ENCODE assay signal across 23 mouse cellular contexts in the genomic region with DNA sequence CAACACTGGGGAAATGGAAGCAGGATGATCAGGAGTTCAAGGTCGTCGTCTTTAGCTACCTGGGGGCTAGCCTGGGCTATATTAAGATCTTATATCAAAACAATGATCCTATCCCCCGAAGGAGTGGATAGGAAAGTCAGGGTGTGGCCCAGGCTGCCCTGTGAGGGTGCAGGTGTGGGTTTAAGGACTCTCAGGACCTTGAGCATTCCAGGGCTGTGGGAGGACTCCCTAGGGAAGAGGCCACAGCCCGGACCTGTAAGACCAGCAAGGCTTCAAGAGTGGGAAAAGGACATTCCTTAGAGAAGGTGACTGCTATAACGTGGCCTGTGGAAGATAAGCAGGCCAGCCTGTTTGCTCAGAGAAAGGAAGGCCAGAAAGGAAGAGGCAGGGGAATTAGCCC. TPM values are rescaled to one million over a fixed set of nuclear protein-coding genes. Genes with fewer than 3 reads are reported as not detected.
A peak's percentile ranks its signal among the peaks of the same experiment; 100 is the strongest.
DNase-seq lines count a peak whose midpoint lies in the region; ATAC-seq and TF ChIP-seq lines count a peak whose summit lies in the region.
"Had no signal": no experiment of that assay in that cellular context is flagged by ENCODE, and none has a peak within 500 bp of the region (broad histone marks: within the 10 kb centered on the region; RNA-seq: fewer than 3 reads in every experiment).

No protein-coding gene starts in this region.

- H3K27me3 ChIP-seq in kidney, embryonic 14.5 days (ENCODE audit: control insufficient read depth, insufficient read depth, low read length): peaks cover 20% of the 10 kb centered on the region
- no peaks in the 10 kb centered on the region for H3K27me3 ChIP-seq in lung, postnatal 0 days (replicated peaks; ENCODE audit: insufficient read depth, low read length)
- peaks cover 15% of the 10 kb centered on the region for H3K27me3 ChIP-seq in intestine, embryonic 14.5 days (replicated peaks; ENCODE audit: control insufficient read depth, insufficient read depth, low read length)
- H3K27me3 ChIP-seq: Patski had no signal

- peaks cover 12% of the 10 kb centered on the region; the same call in 1 of the 2 replicates for H3K4me1 ChIP-seq in kidney, embryonic 14.5 days (ENCODE audit: control insufficient read depth, insufficient read depth, low read length)
- peaks cover 9% of the 10 kb centered on the region; the same call in 1 of the 2 replicates for H3K4me1 ChIP-seq in lung, postnatal 0 days (ENCODE audit: insufficient read depth, low read depth, low read length)
- peaks cover 16% of the 10 kb centered on the region for H3K4me1 ChIP-seq in intestine, embryonic 14.5 days (replicated peaks; ENCODE audit: control insufficient read depth, insufficient read depth, low read length)

- peak overlapping the region; percentile 31; the same call in 1 of the 2 replicates for H3K9ac ChIP-seq in kidney, embryonic 14.5 days (ENCODE audit: low read depth, low read length)
- no peak overlapping the region for H3K9ac ChIP-seq in lung, postnatal 0 days (replicated peaks; ENCODE audit: low read depth)
- H3K9ac ChIP-seq in intestine, embryonic 14.5 days (ENCODE audit: low read length): no peak overlapping the region
- H3K9ac ChIP-seq: forebrain, embryonic 12.5 days; hindbrain, embryonic 13.5 days; midbrain, embryonic 12.5 days had no signal

- peak; percentile 76 for TF ChIP-seq EP300 in lung, postnatal 0 days (IDR thresholded peaks at IDR 0.05)

- no peak for TF ChIP-seq CTCF in lung, postnatal 0 days (IDR thresholded peaks at IDR 0.05)

- WGBS in kidney, embryonic 14.5 days: 73% methylated on average over 5 of the region's 5 CpGs
- 47% methylated on average over 5 of the region's 5 CpGs for WGBS in lung, postnatal 0 days
- 62% methylated on average over 5 of the region's 5 CpGs for WGBS in intestine, embryonic 14.5 days

- peak overlapping the region; percentile 37; the same call in 1 of the 2 replicates for H3K4me3 ChIP-seq in kidney, embryonic 14.5 days (ENCODE audit: low read length)
- H3K4me3 ChIP-seq in lung, postnatal 0 days (ENCODE audit: low read depth, low read length): no peak overlapping the region
- H3K4me3 ChIP-seq in intestine, embryonic 14.5 days (ENCODE audit: low read depth, low read length): 0 out of 2 replicates have a peak overlapping the region, but pooled peaks have one; percentile 41
- H3K4me3 ChIP-seq: forebrain, embryonic 12.5 days; gastrocnemius, adult 2 months; hindbrain, embryonic 13.5 days; midbrain, embryonic 12.5 days had no signal

- H3K9me3 ChIP-seq in kidney, embryonic 14.5 days (ENCODE audit: control insufficient read depth, low read length): no peaks in the 10 kb centered on the region
- no peaks in the 10 kb centered on the region for H3K9me3 ChIP-seq in lung, postnatal 0 days (ENCODE audit: low read length)
- H3K9me3 ChIP-seq in intestine, embryonic 14.5 days (ENCODE audit: control insufficient read depth, low read length): no peaks in the 10 kb centered on the region
- H3K9me3 ChIP-seq: forebrain, embryonic 12.5 days; hindbrain, embryonic 13.5 days; midbrain, embryonic 12.5 days had no signal

- peak overlapping the region; percentile 31; the same call in 1 of the 2 replicates for H3K4me2 ChIP-seq in kidney, embryonic 14.5 days (replicated peaks; ENCODE audit: low read depth, low read length)
- H3K4me2 ChIP-seq in lung, postnatal 0 days (replicated peaks; ENCODE audit: low read depth, low read length): no peak overlapping the region
- peak overlapping the region; percentile 37 for H3K4me2 ChIP-seq in intestine, embryonic 14.5 days (ENCODE audit: low read length)
- H3K4me2 ChIP-seq: forebrain, embryonic 12.5 days; heart, embryonic 11.5 days; hindbrain, embryonic 13.5 days; midbrain, embryonic 12.5 days had no signal

- no peak for DNase-seq in kidney, postnatal 25 days
- peak; percentile 62 for DNase-seq in lung, postnatal 0 days (ENCODE audit: low spot score)
- DNase-seq in lung, postnatal 4 days: no peak
- no peak for DNase-seq in intestine, embryonic 14.5 days (ENCODE audit: low spot score)
- DNase-seq in cerebellum, adult 9-10 months: no peak
- DNase-seq in Muller cell, postnatal 12 days (ENCODE audit: inconsistent ontology term): no peak
- DNase-seq: adrenal gland, postnatal 25 days; cerebellum, adult 11 months; cerebellum, postnatal 25 days; gastrocnemius, adult 2 months; layer of hippocampus, postnatal 36 days; left cerebral cortex, postnatal 4 days; liver; retina, postnatal 1 day; thymus, postnatal 25 days had no signal

- no peaks in the 10 kb centered on the region for H3K36me3 ChIP-seq in kidney, embryonic 14.5 days (ENCODE audit: control insufficient read depth, insufficient read depth, low read length)
- H3K36me3 ChIP-seq in lung, postnatal 0 days (ENCODE audit: insufficient read depth, low read length): no peaks in the 10 kb centered on the region
- H3K36me3 ChIP-seq in intestine, embryonic 14.5 days (ENCODE audit: control insufficient read depth, insufficient read depth, low read length): no peaks in the 10 kb centered on the region
- H3K36me3 ChIP-seq: forebrain, embryonic 12.5 days; hindbrain, embryonic 13.5 days; midbrain, embryonic 12.5 days had no signal

- no peak overlapping the region for H3K27ac ChIP-seq in kidney, embryonic 14.5 days (ENCODE audit: low read depth, low read length)
- peak overlapping the region; percentile 80; the same call in 1 of the 2 replicates for H3K27ac ChIP-seq in lung, postnatal 0 days (ENCODE audit: low read length)
- 0 out of 2 replicates have a peak overlapping the region, but pooled peaks have one; percentile 4 for H3K27ac ChIP-seq in intestine, embryonic 14.5 days (ENCODE audit: low read depth)
- H3K27ac ChIP-seq: forebrain, embryonic 12.5 days; gastrocnemius, adult 2 months; hindbrain, embryonic 13.5 days; midbrain, embryonic 12.5 days had no signal

- ATAC-seq in kidney, embryonic 14.5 days (ENCODE audit: low FRiP score, low TSS enrichment): no peak
- peak; percentile 57 for ATAC-seq in lung, postnatal 0 days
- no peak for ATAC-seq in intestine, embryonic 14.5 days (replicated peaks; ENCODE audit: low FRiP score, low TSS enrichment, low read depth)
- ATAC-seq: inflammation-experienced regulatory T-cells, adult 6 months; Patski had no signal

RNA-seq across cellular contexts. Expression of a gene that starts 2.6 kb away (rescaled TPM):
- 73.4 and 76.1 TPM in 2 replicates for polyA plus RNA-seq in kidney, embryonic 14.5 days (2014; fragmentation: Nextera tagmentation; extraction: Ambion mirVana)
- polyA plus RNA-seq in lung, postnatal 0 days (2015; fragmentation: Nextera tagmentation; extraction: Ambion mirVana): 28.2 and 29.2 TPM in 2 replicates
- 78.1 and 78.3 TPM in 2 replicates for polyA plus RNA-seq in intestine, embryonic 14.5 days (2014; fragmentation: Nextera tagmentation; extraction: Ambion mirVana)
- polyA plus RNA-seq: hindbrain, embryonic 13.5 days; inflammation-experienced regulatory T-cells, adult 6 months had no signal

RNA-seq across cellular contexts. Expression of a gene that starts 12.0 kb away (rescaled TPM):
- polyA plus RNA-seq in kidney, embryonic 14.5 days (2014; fragmentation: Nextera tagmentation; extraction: Ambion mirVana): 19.4 and 26.6 TPM in 2 replicates
- 33.7 and 35.5 TPM in 2 replicates for polyA plus RNA-seq in lung, postnatal 0 days (2015; fragmentation: Nextera tagmentation; extraction: Ambion mirVana)
- 22.7 and 24.6 TPM in 2 replicates for polyA plus RNA-seq in intestine, embryonic 14.5 days (2014; fragmentation: Nextera tagmentation; extraction: Ambion mirVana)

RNA-seq across cellular contexts. Expression of a gene that starts 28.9 kb away (rescaled TPM):
- 0.20 and 0.24 TPM in 2 replicates for polyA plus RNA-seq in kidney, embryonic 14.5 days (2014; fragmentation: Nextera tagmentation; extraction: Ambion mirVana)
- polyA plus RNA-seq in lung, postnatal 0 days (2015; fragmentation: Nextera tagmentation; extraction: Ambion mirVana): 1.2 and 1.6 TPM in 2 replicates
- polyA plus RNA-seq in intestine, embryonic 14.5 days (2014; fragmentation: Nextera tagmentation; extraction: Ambion mirVana): 0.23 TPM in 1 of 2 replicates, not detected in the other
- polyA plus RNA-seq: hindbrain, embryonic 13.5 days; inflammation-experienced regulatory T-cells, adult 6 months; Patski had no signal

RNA-seq across cellular contexts. Expression of a gene that starts 37.6 kb away (rescaled TPM):
- polyA plus RNA-seq in kidney, embryonic 14.5 days (2014; fragmentation: Nextera tagmentation; extraction: Ambion mirVana): not detected in 2 replicates
- not detected in 2 replicates for polyA plus RNA-seq in lung, postnatal 0 days (2015; fragmentation: Nextera tagmentation; extraction: Ambion mirVana)
- not detected in 2 replicates for polyA plus RNA-seq in intestine, embryonic 14.5 days (2014; fragmentation: Nextera tagmentation; extraction: Ambion mirVana)
- polyA plus RNA-seq: forebrain, embryonic 12.5 days; heart, embryonic 11.5 days; hindbrain, embryonic 13.5 days; inflammation-experienced regulatory T-cells, adult 6 months; midbrain, embryonic 12.5 days; neural tube, embryonic 11.5 days; Patski had no signal

RNA-seq across cellular contexts. Expression of a gene that starts 41.8 kb away (rescaled TPM):
- polyA plus RNA-seq in kidney, embryonic 14.5 days (2014; fragmentation: Nextera tagmentation; extraction: Ambion mirVana): 47.0 and 54.7 TPM in 2 replicates
- 547 and 583 TPM in 2 replicates for polyA plus RNA-seq in lung, postnatal 0 days (2015; fragmentation: Nextera tagmentation; extraction: Ambion mirVana)
- polyA plus RNA-seq in intestine, embryonic 14.5 days (2014; fragmentation: Nextera tagmentation; extraction: Ambion mirVana): 113 and 143 TPM in 2 replicates
- polyA plus RNA-seq: inflammation-experienced regulatory T-cells, adult 6 months; Patski had no signal
